Mouse (Mus musculus): Measurements from ENCODE around the gene Mobp.

Mobp gene

DNA sequence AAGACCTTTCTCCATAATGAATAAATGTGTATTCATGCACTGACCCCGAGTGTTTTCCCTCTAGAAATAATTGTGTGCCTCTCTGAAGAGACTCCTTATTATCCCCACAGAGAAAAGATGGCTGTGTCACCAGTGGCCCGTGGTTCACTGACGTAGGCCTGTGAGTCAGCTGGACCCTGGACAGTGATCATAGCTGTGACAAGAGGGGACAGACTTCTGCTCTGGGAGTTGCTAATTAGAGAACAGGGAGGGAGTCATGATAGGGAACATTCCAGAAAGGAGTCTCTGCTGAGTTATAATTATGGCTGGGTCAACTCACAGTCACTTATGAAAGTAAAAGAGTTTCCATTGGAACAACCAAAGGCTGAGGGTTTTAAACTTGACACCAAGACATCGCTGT is 61.4 kb downstream of the Mobp start:
- no peak for DNase-seq (ENCODE audit: low read depth, low spot score)

DNA sequence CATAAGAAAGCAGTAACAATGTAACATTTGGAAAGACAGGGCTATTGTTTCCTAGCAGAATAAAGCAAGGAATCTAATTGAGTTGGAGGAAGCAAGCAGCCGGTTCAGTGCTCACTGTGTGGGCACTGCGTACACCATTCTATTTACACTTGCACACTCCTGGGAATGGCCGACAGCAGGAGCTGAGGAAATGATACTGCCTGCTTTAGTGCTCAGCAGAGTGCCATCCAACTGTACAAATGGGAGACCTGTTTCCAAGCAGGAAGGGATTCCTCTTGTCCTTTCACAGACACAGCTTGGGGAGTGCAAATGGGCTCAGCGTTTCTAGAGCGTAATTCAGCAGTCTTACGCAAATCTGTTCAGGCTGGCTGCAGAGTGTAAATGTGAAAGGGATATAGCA is 63.4 kb downstream of the Mobp start:
- DNase-seq (ENCODE audit: low read depth, low spot score) = peak; percentile 60

DNA sequence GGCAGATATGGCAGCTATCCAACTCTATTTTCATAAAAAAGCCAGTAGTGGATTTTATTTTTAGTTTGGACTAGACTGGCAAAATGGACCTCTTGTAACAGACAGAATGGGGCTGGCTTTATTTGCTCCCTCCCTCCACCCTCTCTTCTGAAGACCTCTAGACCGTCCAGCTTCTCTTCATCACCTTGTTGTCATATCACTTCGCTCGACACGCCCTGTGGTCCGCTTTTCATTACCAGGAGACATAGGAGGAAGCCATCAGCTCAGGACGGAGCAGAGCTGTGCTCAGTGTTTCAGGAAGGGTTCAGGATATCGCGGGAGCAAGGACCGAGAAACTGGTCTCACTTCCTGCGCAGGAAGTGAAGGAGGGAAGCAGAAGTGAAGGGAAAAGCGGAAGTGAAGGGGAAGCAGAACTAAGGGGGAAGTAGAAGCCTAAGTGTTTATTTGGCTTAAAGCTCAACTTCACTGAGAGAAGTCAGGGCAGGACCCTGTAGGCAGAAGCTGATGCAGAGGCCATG is 65.5 kb downstream of the Mobp start:
- DNase-seq (ENCODE audit: low read depth, low spot score) = no peak

DNA sequence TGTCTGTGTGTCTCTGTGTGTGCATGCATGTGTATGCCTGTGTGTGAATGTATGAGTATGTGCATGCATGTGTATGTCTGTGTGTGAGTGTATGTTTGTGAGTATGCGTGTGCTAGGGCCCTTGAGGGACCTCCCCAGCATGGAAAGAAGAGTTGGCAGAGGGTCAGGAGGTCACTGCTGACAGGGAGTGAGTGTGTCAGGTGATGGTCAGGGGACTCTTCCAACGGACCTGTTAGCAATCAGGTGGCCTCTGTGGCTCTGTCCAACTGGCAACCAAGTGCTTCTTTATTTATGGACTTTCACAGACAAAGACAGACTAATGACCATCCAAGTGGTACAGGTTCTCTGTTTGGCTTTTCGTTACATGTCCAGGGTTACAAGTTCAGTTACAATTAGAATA is 69.9 kb downstream of the Mobp start:
- DNase-seq (ENCODE audit: low read depth, low spot score) = no peak
